Mouse (Mus musculus): ENCODE results near the gene Rgcc.

GRCm38 (mm10) chr14:79244571-79244970, 56.9 kb downstream of the Rgcc start:
- TF ChIP-seq CTCF (IDR thresholded peaks at IDR 0.05) (no peak), EP300 (IDR thresholded peaks at IDR 0.05) (no peak)

Data from lung, postnatal 0 days (tissue).